Mouse (Mus musculus): ENCODE measurements around the gene Bap1. TPM values are rescaled to one million over a fixed set of nuclear protein-coding genes. Genes with fewer than 3 reads are reported as not detected.

Bap1 gene
- total RNA-seq (2023): 10 to 100 TPM; 63.9 to 66.0 TPM

GRCm38 (mm10) chr14:31251084-31251604 lies at the start of gene Bap1, which contains the start of gene Phf7:
Bap1 (plus strand) TSS chr14:31251450.
Phf7 (minus strand) TSS chr14:31251317.

DNA sequence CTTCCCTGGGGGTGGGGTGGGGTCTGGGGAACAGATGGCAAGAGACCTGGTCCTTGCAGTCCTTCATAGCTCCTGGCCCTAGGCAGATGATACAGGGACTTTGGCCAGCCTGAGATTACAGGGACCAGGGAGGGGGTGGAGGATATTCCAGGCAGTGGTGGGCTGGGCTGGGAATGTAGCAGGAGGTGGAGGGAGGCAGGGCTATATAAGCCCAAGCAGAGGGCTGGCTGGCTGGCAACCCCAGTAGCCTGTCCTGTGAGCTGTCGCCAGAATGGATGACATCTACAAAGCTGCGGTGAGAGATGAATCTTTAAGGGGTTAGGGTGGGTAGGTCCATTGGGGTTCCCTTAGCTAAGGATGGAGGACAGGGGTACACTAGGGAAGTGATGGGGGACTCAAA lies 43.2 kb upstream of the Bap1 start, which contains the start of gene Tnnc1:
Tnnc1 (plus strand) TSS at position 229 of the 400 bp plus-strand sequence.

GRCm38 (mm10) chr14:31216846-31217245 lies 34.4 kb upstream of the Bap1 start, which contains the start of gene Nisch:
Nisch (minus strand) TSS chr14:31216946.

GRCm38 (mm10) chr14:31217666-31218065 lies 33.6 kb upstream of the Bap1 start, which contains the start of gene Sema3g:
Sema3g (plus strand) TSS chr14:31217860.

Other genes starting within 250 kb of the Bap1 start
- 10 to 100 TPM; 72.3 to 84.1 TPM for gene Spcs1, start 249.8 kb upstream of the Bap1 start, total RNA-seq (2023)
- 10 to 100 TPM; 50.0 to 53.1 TPM for gene Pbrm1, start 232.3 kb upstream of the Bap1 start, total RNA-seq (2023)
- 10 to 100 TPM; 47.4 to 66.5 TPM for gene Gnl3, start 232.3 kb upstream of the Bap1 start, total RNA-seq (2023)
- gene Smim4, start 122.5 kb upstream of the Bap1 start, total RNA-seq (2023): 10 to 100 TPM; 54.9 to 59.6 TPM
- 10 to 100 TPM; 11.4 to 13.3 TPM for gene Nt5dc2, start 120.4 kb upstream of the Bap1 start, total RNA-seq (2023)
- gene Stab1, start 82.8 kb upstream of the Bap1 start, total RNA-seq (2023): 1 to 10 TPM; 2.2 to 6.0 TPM
- gene Tnnc1, start 43.1 kb upstream of the Bap1 start, total RNA-seq (2023): under 1 TPM; 0.75 to 0.87 TPM
- 100 to 1,000 TPM; 288 to 309 TPM for gene Nisch, start 34.5 kb upstream of the Bap1 start, total RNA-seq (2023)
- under 1 TPM; 0.24 to 0.60 TPM for gene Sema3g, start 33.6 kb upstream of the Bap1 start, total RNA-seq (2023)
- 1 to 10 TPM; 6.6 to 7.2 TPM for gene Phf7, start 133 bp upstream of the Bap1 start, total RNA-seq (2023)
- gene Dnah1, start 72.4 kb downstream of the Bap1 start, total RNA-seq (2023): not detected
- 10 to 100 TPM; 23.3 to 27.4 TPM for gene Capn7, start 85.2 kb downstream of the Bap1 start, total RNA-seq (2023)
- gene Sh3bp5, start 184.6 kb downstream of the Bap1 start, total RNA-seq (2023): 100 to 1,000 TPM in 1 of 2 experiments, 10 to 100 TPM in 1; 98.4 to 110 TPM
- gene Eaf1, start 242.9 kb downstream of the Bap1 start, total RNA-seq (2023): 10 to 100 TPM; 29.4 to 29.6 TPM
- 10 to 100 TPM; 44.4 to 48.0 TPM for gene Mettl6, start 243.6 kb downstream of the Bap1 start, total RNA-seq (2023)

Data from neutrophil, adult 59 days (primary cell).